Mouse (Mus musculus) testis, postnatal 14 days (tissue): ENCODE measurements around the gene Glul.

Experiments used
- DNase-seq: peaks from one replicate; pipeline ENCODE4 v3.0.0; 2021; ENCODE audit warnings: low spot score

The Glul gene

GRCm38 (mm10) chr1:153909963-153910291 lies 10.2 kb downstream of the Glul start:
- no peak for DNase-seq

- no peak for DNase-seq
Measured at GRCm38 (mm10) chr1:153910423-153910822, 10.7 kb downstream of the Glul start.

DNA sequence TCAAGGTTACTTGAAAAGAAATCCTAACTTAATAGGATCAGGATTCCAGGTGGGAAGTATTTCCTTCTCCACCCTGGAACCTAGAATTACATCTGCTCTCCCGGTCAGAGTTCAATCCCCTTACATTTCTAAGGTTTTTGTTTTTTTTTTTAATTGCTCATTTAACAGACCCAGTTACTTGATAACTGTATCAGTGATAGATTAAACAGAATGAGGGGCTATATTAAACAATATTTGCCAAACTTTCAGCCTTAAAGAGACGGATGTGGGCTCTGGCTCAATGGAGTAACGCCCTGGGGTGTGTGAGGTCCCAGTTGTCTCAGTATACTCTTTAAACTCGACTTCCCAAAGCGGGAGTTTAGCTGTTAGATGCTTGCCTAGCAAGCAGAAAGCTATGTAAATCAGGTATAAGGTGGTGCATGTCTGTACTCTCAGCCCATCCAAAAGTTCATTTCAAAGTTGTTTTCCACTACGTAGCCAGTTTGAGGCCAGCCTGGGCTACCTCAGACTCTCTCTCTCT lies 11.6 kb downstream of the Glul start:
- no peak for DNase-seq

- no peak for DNase-seq
Measured at GRCm38 (mm10) chr1:153913869-153914268, 14.1 kb downstream of the Glul start.

DNA sequence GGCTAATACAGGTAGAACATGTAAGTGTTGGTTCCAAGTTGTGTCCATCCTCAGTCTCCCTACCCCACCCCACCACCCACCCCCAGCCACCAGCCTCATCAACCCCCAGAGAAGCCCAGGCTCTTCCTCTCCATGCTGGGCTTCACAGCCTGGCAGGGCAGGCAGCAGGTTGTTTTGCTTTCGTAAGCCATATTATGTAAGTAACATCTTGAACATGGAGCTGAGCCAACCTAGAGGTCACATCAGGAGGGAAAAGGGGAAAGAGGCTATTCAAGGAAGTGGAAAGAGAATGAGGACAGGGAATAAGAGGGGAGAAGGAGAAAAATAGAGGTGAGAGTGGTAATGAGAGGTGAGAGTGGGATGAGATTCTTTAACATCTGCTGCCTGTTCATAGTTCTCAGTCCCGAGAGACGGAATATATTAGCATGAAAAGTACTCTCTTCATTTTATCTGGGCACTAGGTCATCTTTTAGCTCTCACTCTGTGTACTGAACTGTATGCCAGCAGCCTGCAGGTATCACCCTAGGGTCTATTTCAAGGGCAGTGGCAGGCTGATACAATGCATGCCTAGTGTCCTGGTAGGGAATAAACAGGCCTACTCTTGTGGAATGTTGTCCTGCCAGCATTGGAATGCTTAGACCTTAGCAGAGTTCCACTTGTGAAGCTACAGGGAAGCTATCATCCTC lies 18.9 kb downstream of the Glul start:
- no peak for DNase-seq

- no peak for DNase-seq
Measured at GRCm38 (mm10) chr1:153921642-153922041, 21.9 kb downstream of the Glul start.

DNA sequence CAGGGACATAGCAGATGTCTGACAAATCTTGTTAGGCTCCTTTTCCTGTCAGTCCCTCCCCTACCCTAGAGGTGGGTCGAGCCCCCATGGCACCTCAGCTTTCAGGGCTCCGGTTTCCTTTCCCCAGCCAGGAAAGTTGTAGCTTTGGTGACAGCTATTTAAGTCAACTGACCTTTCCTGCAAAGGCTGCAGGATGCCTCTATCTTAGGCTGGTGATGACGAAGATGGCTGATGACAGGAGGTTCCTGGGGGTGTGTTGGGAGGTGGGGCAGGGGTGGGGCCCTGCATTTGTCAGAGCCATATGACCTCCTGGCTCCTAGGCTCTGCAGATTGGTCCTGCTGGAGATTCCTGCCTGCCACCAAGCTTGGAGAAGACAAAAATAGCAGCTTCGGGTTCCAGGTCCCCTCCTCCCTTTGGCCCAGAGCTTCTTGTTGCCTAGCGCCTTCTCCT lies 22.9 kb downstream of the Glul start:
- DNase-seq: no peak

GRCm38 (mm10) chr1:153924395-153925385 lies 24.9 kb downstream of the Glul start:
- no peak for DNase-seq

DNA sequence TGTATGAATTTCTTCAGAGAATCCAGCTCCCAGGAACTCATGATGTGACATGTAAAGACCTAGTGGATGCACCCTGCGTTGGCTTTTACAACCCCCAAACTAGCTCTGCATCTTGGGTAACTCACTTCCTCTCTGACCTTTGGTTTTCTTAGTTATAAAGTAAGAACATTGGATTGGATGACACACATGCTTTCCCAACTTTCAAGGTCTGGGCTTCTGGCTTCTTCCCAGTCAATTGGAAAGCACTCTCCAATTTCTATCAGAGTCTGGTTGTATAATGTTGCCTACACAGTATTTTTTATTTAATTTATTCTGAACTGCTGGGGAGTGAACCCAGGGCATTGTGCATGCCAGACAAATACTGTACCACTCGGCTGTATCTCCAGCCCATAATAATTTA lies 30.7 kb downstream of the Glul start:
- no peak for DNase-seq

DNA sequence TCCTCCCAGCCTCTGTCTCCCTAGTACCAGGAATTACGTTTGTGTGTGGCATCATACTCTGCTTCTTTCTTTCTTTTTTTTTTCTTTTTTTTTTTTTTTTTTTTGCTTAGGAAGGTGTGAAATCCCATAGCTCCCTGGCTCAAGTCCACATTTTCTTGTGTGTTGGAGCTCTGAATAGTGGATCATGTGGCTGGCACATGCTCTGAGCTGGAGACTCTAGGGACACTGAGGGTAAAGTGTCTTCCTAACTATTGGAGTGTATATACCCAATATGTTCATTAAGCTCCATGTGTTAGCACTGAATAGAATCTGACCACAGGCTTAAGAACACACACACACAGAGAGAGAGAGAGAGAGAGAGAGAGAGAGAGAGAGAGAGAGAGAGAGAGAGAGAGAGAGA lies 34.0 kb downstream of the Glul start:
- no peak for DNase-seq

GRCm38 (mm10) chr1:153935844-153936380 lies 36.2 kb downstream of the Glul start:
- DNase-seq: no peak

DNA sequence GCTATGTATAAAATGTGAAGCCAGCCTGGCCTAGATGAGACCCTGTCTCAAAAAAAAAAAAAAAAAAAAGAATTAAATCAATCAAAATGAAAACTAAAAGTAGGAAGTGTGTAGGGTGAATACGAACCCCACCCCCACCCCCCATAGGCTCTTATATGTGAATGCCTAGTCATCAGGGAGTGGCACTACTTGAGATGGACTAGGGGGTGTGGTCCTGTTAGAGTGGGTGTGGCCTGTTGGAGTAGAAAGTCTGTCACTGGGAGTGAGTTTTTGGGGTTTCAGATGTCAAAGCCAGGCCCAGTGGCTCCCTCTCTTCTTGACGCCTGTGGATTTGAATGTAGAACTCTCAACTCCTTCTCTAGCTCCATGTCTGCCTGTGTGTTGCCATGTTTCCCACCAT lies 37.3 kb downstream of the Glul start:
- no peak for DNase-seq

- no peak for DNase-seq
Measured at GRCm38 (mm10) chr1:153940986-153941385, 41.2 kb downstream of the Glul start.

- no peak for DNase-seq
Measured at GRCm38 (mm10) chr1:153945181-153945580, 45.4 kb downstream of the Glul start.

GRCm38 (mm10) chr1:153946971-153947370 lies 47.2 kb downstream of the Glul start:
- no peak for DNase-seq

GRCm38 (mm10) chr1:153947837-153948236 lies 48.1 kb downstream of the Glul start:
- no peak for DNase-seq

GRCm38 (mm10) chr1:153953232-153953631 lies 53.5 kb downstream of the Glul start:
- no peak for DNase-seq

GRCm38 (mm10) chr1:153953797-153954196 lies 54.1 kb downstream of the Glul start:
- DNase-seq: no peak

GRCm38 (mm10) chr1:153957850-153958249 lies 58.1 kb downstream of the Glul start:
- DNase-seq: no peak
